Mouse (Mus musculus) macrophage (primary cell): ENCODE results near the gene D2hgdh. TPM values are rescaled to one million over a fixed set of nuclear protein-coding genes. Genes with fewer than 3 reads are reported as not detected.

Experiments used
- polyA plus RNA-seq: library from polyadenylated mRNA; stranded (reverse); fragments of 250-400 nt; gene quantifications from 3 replicates; pipeline ENCODE4 v1.2.4, GENCODE M21; 2018; ENCODE audit warnings: inconsistent platforms

Gene D2hgdh
- polyA plus RNA-seq, 1 experiment from 2014 or later, result 9.9 TPM

Other genes with a start within 250 kb of the D2hgdh start
- gene Stk25, start 166.2 kb upstream of the D2hgdh start, polyA plus RNA-seq, result 28.4 to 40.0 TPM (median 31.3 TPM) in 3 replicates
- not detected in 3 replicates for gene Bok, start 139.2 kb upstream of the D2hgdh start, polyA plus RNA-seq
- 35.6 to 47.4 TPM (median 36.8 TPM) in 3 replicates for gene Atg4b, start 73.4 kb upstream of the D2hgdh start, polyA plus RNA-seq
- gene Thap4, start 70.0 kb upstream of the D2hgdh start, polyA plus RNA-seq, result 19.4 to 27.1 TPM (median 20.8 TPM) in 3 replicates
- 11.9 to 58.0 TPM (median 15.6 TPM) in 3 replicates for gene Dtymk, start 23.0 kb upstream of the D2hgdh start, polyA plus RNA-seq
- gene Ing5, start 20.9 kb upstream of the D2hgdh start, polyA plus RNA-seq, result 5.8 to 10.8 TPM (median 6.5 TPM) in 3 replicates
- 0.06 TPM in 1 of 3 replicates, not detected in the others for gene Gal3st2, start 36.4 kb downstream of the D2hgdh start, polyA plus RNA-seq
- gene Gal3st2b, start 93.4 kb downstream of the D2hgdh start, polyA plus RNA-seq, result not detected in 3 replicates
- not detected in 3 replicates for gene Gal3st2c, start 165.6 kb downstream of the D2hgdh start, polyA plus RNA-seq
- gene Neu4, start 195.5 kb downstream of the D2hgdh start, polyA plus RNA-seq, result not detected in 3 replicates
- gene Pdcd1, start 227.6 kb downstream of the D2hgdh start, polyA plus RNA-seq, result not detected in 3 replicates